Mouse (Mus musculus) kidney, embryonic 14.5 days (tissue): ENCODE measurements around the gene Cmklr1. TPM values are rescaled to one million over a fixed set of nuclear protein-coding genes. Genes with fewer than 3 reads are reported as not detected.
"Not testable (repeated sequence)": the region's sequence is repeated elsewhere in the genome, so short reads cannot be mapped to it uniquely, and the experiment has no call there.

Experiments used
- ATAC-seq: fragments of 200-750 bp; cut with Nextera tagmentation; 2 replicates; pipeline ENCODE4 v1.8.0; 2017; ENCODE audit warnings: moderate number of reproducible peaks, mild to moderate bottlenecking, moderate TSS enrichment, moderate library complexity; ENCODE audit not compliant: low FRiP score, low TSS enrichment
- H3K27ac ChIP-seq: fragments of 300-500 bp; sonication (generic); 2 replicates; pipeline ENCODE4 v1.5.1; 2014; ENCODE audit warnings: low read depth, mild to moderate bottlenecking, low read length, moderate library complexity, mixed read lengths
- H3K27me3 ChIP-seq: fragments of 300-500 bp; sonication (generic); 2 replicates; pipeline ENCODE4 v1.6.1; 2014; ENCODE audit warnings: mild to moderate bottlenecking, low read length; ENCODE audit not compliant: control insufficient read depth, insufficient read depth
- H3K36me3 ChIP-seq: fragments of 300-500 bp; sonication (generic); 2 replicates; pipeline ENCODE4 v1.6.1; 2014; ENCODE audit warnings: low read length, mixed read lengths; ENCODE audit not compliant: control insufficient read depth, insufficient read depth
- H3K4me1 ChIP-seq: fragments of 300-500 bp; sonication (generic); 2 replicates; pipeline ENCODE4 v1.6.1; 2014; ENCODE audit warnings: low read length, mixed read lengths; ENCODE audit not compliant: control insufficient read depth, insufficient read depth
- H3K4me2 ChIP-seq: fragments of 300-500 bp; sonication (generic); replicated peaks from 2 replicates; pipeline ENCODE4 v1.6.1; 2014; ENCODE audit warnings: low read depth, mild to moderate bottlenecking, low read length
- H3K4me3 ChIP-seq: fragments of 300-500 bp; sonication (generic); 2 replicates; pipeline ENCODE4 v1.5.1; 2014; ENCODE audit warnings: mild to moderate bottlenecking, low read length
- H3K9ac ChIP-seq: fragments of 300-500 bp; sonication (generic); 2 replicates; pipeline ENCODE4 v1.6.1; 2014; ENCODE audit warnings: low read depth, mild to moderate bottlenecking, low read length, moderate library complexity
- H3K9me3 ChIP-seq: fragments of 300-500 bp; sonication (generic); 2 replicates; pipeline ENCODE4 v1.6.1; 2016; ENCODE audit warnings: low read length; ENCODE audit not compliant: control insufficient read depth
- WGBS: fragments of 180-500 bp; shearing (Covaris S2); extraction: QIAGEN DNeasy Blood & Tissue Kit; methylation state at CpG from one replicate; pipeline ENCODE4 v1.1.7; 2014; 5-methylcytosine and 5-hydroxymethylcytosine counted together
- polyA plus RNA-seq: library from polyadenylated mRNA; unstranded; fragments of >200 nt; fragmentation: Nextera tagmentation; extraction: Ambion mirVana; gene quantifications from 2 replicates; pipeline ENCODE4 v1.2.1, GENCODE M21; 2014

The Cmklr1 gene
- polyA plus RNA-seq, 1 experiment from 2014 or later: 3.6 TPM

- Histone ChIP-seq H3K36me3 (no peaks in the 10 kb centered on the region), H3K27ac (no peak overlapping the region), H3K27me3 (no peaks in the 10 kb centered on the region), H3K4me1 (peaks cover 4% of the 10 kb centered on the region), H3K4me2 (no peak overlapping the region), H3K9me3 (no peaks in the 10 kb centered on the region), H3K4me3 (no peak overlapping the region), H3K9ac (no peak overlapping the region)
- ATAC-seq: no peak
- 93% methylated on average over 6 of the region's 6 CpGs for WGBS
These were observed 56.1 kb downstream of the Cmklr1 start for GRCm38 (mm10) chr5:113593911-113594705.

GRCm38 (mm10) chr5:113591751-113592230 lies 58.4 kb downstream of the Cmklr1 start:
- no peak overlapping the region for H3K4me2 ChIP-seq

GRCm38 (mm10) chr5:113591166-113591565 lies 59.1 kb downstream of the Cmklr1 start:
- H3K4me1 ChIP-seq: peaks cover 11% of the 10 kb centered on the region
- no peak overlapping the region for H3K27ac ChIP-seq
- 8% methylated on average over 3 of the region's 3 CpGs for WGBS
- H3K27me3 ChIP-seq: no peaks in the 10 kb centered on the region
- H3K36me3 ChIP-seq: no peaks in the 10 kb centered on the region
- no peak for ATAC-seq
- H3K4me3 ChIP-seq: no peak overlapping the region
- no peak overlapping the region for H3K9ac ChIP-seq
- H3K4me2 ChIP-seq: no peak overlapping the region
- no peaks in the 10 kb centered on the region for H3K9me3 ChIP-seq

More at GRCm38 (mm10) chr5:113591751-113592230, 58.4 kb downstream of the Cmklr1 start:
- Histone ChIP-seq H3K27me3 (no peaks in the 10 kb centered on the region), H3K36me3 (no peaks in the 10 kb centered on the region), H3K4me3 (no peak overlapping the region), H3K9me3 (no peaks in the 10 kb centered on the region), H3K9ac (no peak overlapping the region), H3K4me1 (peaks cover 11% of the 10 kb centered on the region), H3K27ac (no peak overlapping the region)
- peak; percentile 51 for ATAC-seq
- WGBS: 18% methylated on average over 6 of the region's 6 CpGs

GRCm38 (mm10) chr5:113590010-113590640 lies 60.1 kb downstream of the Cmklr1 start:
- Histone ChIP-seq H3K9ac (no peak overlapping the region), H3K9me3 (no peaks in the 10 kb centered on the region), H3K27me3 (no peaks in the 10 kb centered on the region), H3K4me1 (peaks cover 18% of the 10 kb centered on the region), H3K36me3 (no peaks in the 10 kb centered on the region), H3K27ac (no peak overlapping the region), H3K4me3 (no peak overlapping the region), H3K4me2 (no peak overlapping the region)
- WGBS: 52% methylated on average over 5 of the region's 5 CpGs
- no peak for ATAC-seq

- not testable (repeated sequence) for H3K4me3 ChIP-seq, H3K27me3 ChIP-seq, H3K36me3 ChIP-seq, H3K27ac ChIP-seq, ATAC-seq, H3K4me2 ChIP-seq, H3K9me3 ChIP-seq, H3K9ac ChIP-seq
- 28% methylated on average over 5 of the region's 5 CpGs for WGBS
- peaks cover 28% of the 10 kb centered on the region for H3K4me1 ChIP-seq
These were observed 63.8 kb downstream of the Cmklr1 start for GRCm38 (mm10) chr5:113586458-113586849.

GRCm38 (mm10) chr5:113585619-113586457 lies 64.4 kb downstream of the Cmklr1 start:
- not testable (repeated sequence) for H3K27me3 ChIP-seq, H3K9me3 ChIP-seq, ATAC-seq, H3K36me3 ChIP-seq, H3K4me3 ChIP-seq, H3K4me2 ChIP-seq, H3K9ac ChIP-seq
- WGBS: 50% methylated on average over 17 of the region's 17 CpGs
- peak overlapping the region; percentile 65; the same call in 1 of the 2 replicates for H3K27ac ChIP-seq
- H3K4me1 ChIP-seq: peaks cover 28% of the 10 kb centered on the region

- no peak for ATAC-seq
- Histone ChIP-seq H3K9me3 (no peaks in the 10 kb centered on the region), H3K36me3 (no peaks in the 10 kb centered on the region), H3K9ac (no peak overlapping the region), H3K4me2 (no peak overlapping the region), H3K4me3 (no peak overlapping the region), H3K27me3 (no peaks in the 10 kb centered on the region), H3K4me1 (peaks cover 25% of the 10 kb centered on the region), H3K27ac (peak overlapping the region; percentile 65; the same call in 1 of the 2 replicates)
- 16% methylated on average over 6 of the region's 6 CpGs for WGBS
These were observed 65.8 kb downstream of the Cmklr1 start for GRCm38 (mm10) chr5:113584439-113584838.

GRCm38 (mm10) chr5:113583424-113584162 lies 66.6 kb downstream of the Cmklr1 start:
- Histone ChIP-seq H3K4me1 (peaks cover 19% of the 10 kb centered on the region), H3K27me3 (no peaks in the 10 kb centered on the region), H3K9me3 (no peaks in the 10 kb centered on the region), H3K4me2 (no peak overlapping the region), H3K4me3 (no peak overlapping the region), H3K9ac (no peak overlapping the region), H3K27ac (no peak overlapping the region), H3K36me3 (no peaks in the 10 kb centered on the region)
- whole genome bisulfite sequencing: 55% methylated on average over 5 of the region's 5 CpGs
- ATAC-seq: no peak
